Mouse (Mus musculus): ENCODE data around the gene Smu1.

Gene Smu1

GRCm38 (mm10) chr4:40757157-40757779, 455 bp downstream of the Smu1 start:
- no peak for DNase-seq (ENCODE audit: low read depth)

GRCm38 (mm10) chr4:40735351-40735750, 22.4 kb downstream of the Smu1 start:
- DNase-seq (ENCODE audit: low read depth), result no peak

- DNase-seq (ENCODE audit: low read depth), result no peak
These were observed 26.5 kb downstream of the Smu1 start for GRCm38 (mm10) chr4:40731262-40731661.

GRCm38 (mm10) chr4:40727247-40727646, 30.5 kb downstream of the Smu1 start:
- DNase-seq (ENCODE audit: low read depth), result no peak

GRCm38 (mm10) chr4:40725554-40725953, 32.2 kb downstream of the Smu1 start:
- no peak for DNase-seq (ENCODE audit: low read depth)

GRCm38 (mm10) chr4:40725141-40725540, 32.6 kb downstream of the Smu1 start:
- DNase-seq (ENCODE audit: low read depth), result no peak

- peak; percentile 63 for DNase-seq (ENCODE audit: low read depth)
These were observed 34.8 kb downstream of the Smu1 start for GRCm38 (mm10) chr4:40722687-40723460.

DNA sequence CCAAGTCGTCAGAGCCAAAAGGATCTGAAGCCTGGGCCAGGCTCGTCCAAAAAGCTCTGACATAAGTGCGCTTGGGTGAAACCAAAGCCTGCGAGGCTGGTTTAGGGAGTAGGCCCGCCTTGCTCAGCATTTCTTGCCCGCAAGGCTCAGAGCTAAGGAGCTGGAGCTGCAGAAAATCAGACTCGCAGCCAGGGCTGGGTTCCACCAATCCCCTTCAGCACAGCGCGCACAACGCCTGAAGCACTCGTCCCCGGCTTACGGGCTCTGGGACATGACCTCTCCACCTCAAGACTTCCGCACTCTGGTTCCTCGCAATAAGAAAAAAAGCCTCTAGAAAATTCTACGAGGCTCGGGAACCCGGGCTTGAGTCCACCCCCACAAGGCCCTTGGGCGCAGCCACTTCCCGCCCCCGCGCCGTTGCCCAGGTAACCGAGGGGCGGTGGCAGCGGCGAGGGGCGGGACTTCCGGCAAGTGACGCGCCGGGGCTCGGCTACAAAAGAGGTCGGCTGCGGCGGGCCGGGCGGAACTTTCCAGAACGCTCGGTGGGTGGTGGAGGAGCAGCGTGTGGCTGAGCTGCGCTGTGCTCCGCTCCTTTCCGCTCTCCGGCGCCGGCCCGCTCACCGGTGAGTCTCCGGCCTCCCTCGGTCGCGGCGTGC, 35.6 kb downstream of the Smu1 start, which contains the start of gene Dnaja1:
Dnaja1 (plus strand) TSS at position 140 of the 656 bp plus-strand sequence.
- peak; percentile 89 for DNase-seq (ENCODE audit: low read depth)

DNA sequence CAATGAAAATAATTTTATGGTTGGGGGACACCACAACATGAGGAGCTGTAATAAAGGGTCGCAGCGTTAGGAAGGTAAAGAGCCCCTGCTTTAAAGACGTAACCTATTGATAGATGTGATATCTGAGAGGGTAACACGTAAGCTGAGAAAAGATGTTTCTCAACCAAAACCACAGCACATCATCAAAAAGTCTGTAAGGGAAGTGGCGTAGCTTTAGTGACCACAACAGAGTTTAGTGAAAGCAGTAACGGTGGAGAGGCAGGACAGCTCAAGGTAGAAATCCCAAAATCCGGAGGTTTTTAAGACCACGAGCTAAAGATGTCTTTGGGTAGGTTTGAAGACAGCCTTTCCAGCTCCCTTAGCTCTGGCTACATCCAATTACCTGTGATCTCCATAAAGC, 36.8 kb downstream of the Smu1 start:
- no peak for DNase-seq (ENCODE audit: low read depth)

GRCm38 (mm10) chr4:40717141-40717540, 40.6 kb downstream of the Smu1 start:
- DNase-seq (ENCODE audit: low read depth), result no peak

DNA sequence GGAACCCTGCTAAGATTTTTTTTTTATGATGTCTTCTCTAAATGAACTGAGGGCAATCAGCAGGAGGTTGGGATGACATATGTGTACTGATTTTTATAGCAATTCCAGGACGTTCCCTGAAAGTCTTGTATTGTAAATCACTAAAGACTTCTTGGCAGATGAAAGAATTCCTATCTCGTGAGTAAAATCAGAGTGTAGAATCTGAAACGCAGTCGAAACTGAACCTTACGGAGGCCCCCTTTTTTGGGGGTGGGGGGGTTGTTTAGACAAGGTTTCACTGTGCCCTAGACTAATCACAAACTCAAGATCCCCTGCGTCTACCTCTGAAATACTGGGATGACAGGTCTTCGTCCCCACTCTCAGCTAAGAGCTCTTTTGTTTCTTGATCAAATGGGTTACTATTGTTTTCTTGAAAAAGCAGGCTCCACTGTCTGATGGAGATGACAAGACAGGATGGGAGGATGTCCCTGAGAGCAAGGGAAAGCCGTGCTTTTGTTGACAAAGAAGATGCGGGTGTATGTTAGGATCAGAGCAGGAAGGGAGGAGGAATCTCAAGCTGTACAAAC, 53.9 kb downstream of the Smu1 start:
- DNase-seq (ENCODE audit: low read depth), result no peak

DNA sequence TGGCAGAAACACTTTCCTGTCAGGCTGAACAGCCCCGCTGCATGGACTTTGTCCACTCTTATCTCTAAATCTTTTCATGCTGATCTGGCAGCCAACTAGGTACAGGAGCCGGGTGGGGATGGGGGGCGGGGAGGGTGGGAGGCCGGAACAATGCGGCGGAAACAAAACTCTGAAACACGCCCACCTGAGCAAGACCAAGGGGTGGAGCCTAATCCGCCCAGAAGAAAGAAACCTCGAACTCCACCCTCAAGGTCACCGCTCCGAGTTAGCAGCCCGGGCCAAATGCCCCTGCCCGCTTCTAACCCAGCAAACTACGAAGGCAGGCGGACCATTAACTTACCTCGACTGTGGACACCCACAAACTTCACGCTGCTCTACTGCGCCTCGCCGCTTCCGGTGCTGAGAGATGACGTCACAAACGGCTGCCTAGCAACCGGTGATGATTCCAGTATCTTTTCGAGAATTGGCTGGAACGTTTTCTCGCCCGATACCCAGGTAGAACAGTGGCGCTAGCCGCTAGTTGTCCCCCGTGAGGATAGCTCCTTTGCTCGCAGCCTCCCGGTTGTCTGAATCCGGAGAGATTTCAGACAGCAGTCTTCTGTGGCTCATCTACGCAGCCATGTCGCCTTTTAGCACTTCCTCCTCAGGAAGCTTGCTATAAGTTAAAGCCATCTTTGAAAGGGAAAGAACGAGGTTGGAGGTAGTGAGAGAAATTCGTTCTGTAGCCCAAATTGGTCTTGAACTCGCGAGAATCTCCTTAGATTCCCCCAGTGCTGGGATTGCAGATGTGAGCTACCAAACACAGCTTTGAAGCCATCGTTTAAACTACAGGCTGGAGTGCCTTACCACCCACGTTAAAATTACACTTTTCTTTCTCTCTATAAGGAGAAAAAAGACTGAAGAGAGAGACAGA, 54.7 kb downstream of the Smu1 start, which contains the start of gene Aptx:
Aptx (minus strand) TSS at position 398 of the 913 bp plus-strand sequence.
- DNase-seq (ENCODE audit: low read depth), result peak; percentile 93

DNA sequence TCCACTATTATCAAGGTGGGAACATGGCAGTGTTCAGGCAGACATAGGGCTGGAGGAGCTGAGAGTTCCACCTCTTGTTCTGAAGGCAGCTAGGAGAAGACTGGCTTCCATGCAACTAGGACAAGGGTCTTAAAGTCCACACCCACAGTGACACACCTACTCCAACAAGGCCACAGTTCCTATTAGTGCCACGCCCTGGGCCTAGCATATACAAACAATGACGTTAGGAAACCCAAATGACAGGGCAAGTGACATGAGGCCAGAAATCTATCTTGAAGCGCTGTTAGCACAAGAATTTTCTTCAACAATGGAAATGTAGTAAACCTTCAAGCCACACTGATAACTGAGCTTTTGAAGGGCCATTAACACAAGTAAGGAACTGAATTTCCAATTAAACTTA, 55.9 kb downstream of the Smu1 start:
- DNase-seq (ENCODE audit: low read depth), result no peak

DNA sequence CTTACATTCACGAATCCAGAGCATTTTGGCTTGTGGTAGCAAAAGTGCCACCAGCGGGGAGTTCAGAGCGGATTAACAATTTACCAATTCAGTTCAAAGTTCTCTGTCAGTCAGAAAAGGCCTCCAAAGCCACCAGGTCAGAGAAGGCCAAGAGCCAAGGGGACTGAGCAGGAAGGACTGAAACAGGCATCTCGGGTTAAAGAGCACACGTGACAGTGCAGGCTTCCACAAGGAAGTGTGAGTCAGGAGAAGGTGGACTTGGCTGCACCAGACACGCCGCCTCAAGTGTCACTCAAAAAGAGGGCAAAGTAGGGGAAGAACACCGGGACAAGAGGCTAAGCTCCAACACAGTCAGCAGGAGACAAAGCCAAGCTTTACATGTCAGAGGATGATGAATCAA, 57.5 kb downstream of the Smu1 start:
- DNase-seq (ENCODE audit: low read depth), result no peak

- no peak for DNase-seq (ENCODE audit: low read depth)
These were observed 60.7 kb downstream of the Smu1 start for GRCm38 (mm10) chr4:40697059-40697458.

GRCm38 (mm10) chr4:40691100-40691499, 66.6 kb downstream of the Smu1 start:
- DNase-seq (ENCODE audit: low read depth), result no peak

Measured in c-Kit-positive CD71-positive TER-119-negative erythroid progenitor cells, embryonic 14.5 days (primary cell).